Mouse (Mus musculus) retina, postnatal 7 days (tissue): ENCODE measurements around the gene Nek2.

Experiments used
- DNase-seq: peaks from one replicate; pipeline ENCODE4 v3.0.0-alpha.2; 2012; ENCODE audit warnings: low read depth, low spot score

The Nek2 gene

GRCm38 (mm10) chr1:191856886-191857651 is 35.8 kb downstream of the Nek2 start:
- no peak for DNase-seq

- DNase-seq = no peak
Observed at GRCm38 (mm10) chr1:191858136-191858535, 36.9 kb downstream of the Nek2 start.

- no peak for DNase-seq
Observed at GRCm38 (mm10) chr1:191859847-191860246, 38.6 kb downstream of the Nek2 start.

- no peak for DNase-seq
Observed at GRCm38 (mm10) chr1:191861247-191861646, 40.0 kb downstream of the Nek2 start.

- DNase-seq = peak; percentile 57
Observed at GRCm38 (mm10) chr1:191863833-191864550, 42.7 kb downstream of the Nek2 start.

- DNase-seq = no peak
Observed at GRCm38 (mm10) chr1:191864551-191865027, 43.3 kb downstream of the Nek2 start.

GRCm38 (mm10) chr1:191872076-191872710 is 50.9 kb downstream of the Nek2 start:
- DNase-seq = no peak

GRCm38 (mm10) chr1:191875006-191875405 is 53.8 kb downstream of the Nek2 start:
- no peak for DNase-seq

- DNase-seq = no peak
Observed at GRCm38 (mm10) chr1:191875683-191876305, 54.5 kb downstream of the Nek2 start.

- no peak for DNase-seq
Observed at GRCm38 (mm10) chr1:191877681-191878080, 56.4 kb downstream of the Nek2 start.

GRCm38 (mm10) chr1:191878518-191878921 is 57.3 kb downstream of the Nek2 start:
- DNase-seq = no peak

- DNase-seq = no peak
Observed at GRCm38 (mm10) chr1:191880247-191880646, 59.0 kb downstream of the Nek2 start.

- DNase-seq = no peak
Observed at GRCm38 (mm10) chr1:191880921-191881609, 59.8 kb downstream of the Nek2 start.

GRCm38 (mm10) chr1:191881663-191882062 is 60.4 kb downstream of the Nek2 start:
- DNase-seq = no peak
